Mouse (Mus musculus): ENCODE measurements around the gene Ptpn12.
A peak's percentile ranks its signal among the peaks of the same experiment; 100 is the strongest.

The Ptpn12 gene

DNA sequence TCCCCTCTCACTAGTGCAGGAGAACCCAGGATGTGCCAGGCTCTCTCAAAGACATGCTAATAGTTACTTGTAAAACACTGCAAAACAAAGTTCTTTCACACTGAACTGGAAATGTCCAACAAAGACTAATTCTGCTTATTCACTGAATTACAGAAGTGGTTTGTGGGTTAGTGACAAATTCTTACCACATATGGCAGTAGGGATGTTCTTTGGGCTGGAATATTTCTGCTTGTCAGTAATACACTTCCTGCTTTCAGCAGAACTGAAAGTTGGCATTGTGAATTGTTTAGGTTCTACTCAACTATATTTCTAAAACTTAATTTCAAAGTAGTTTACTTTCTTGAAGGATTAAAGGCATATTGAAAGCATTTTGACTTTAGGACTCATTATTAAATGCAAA, 25.5 kb downstream of the Ptpn12 start:
- DNase-seq (ENCODE audit: low spot score), result peak; percentile 46

DNA sequence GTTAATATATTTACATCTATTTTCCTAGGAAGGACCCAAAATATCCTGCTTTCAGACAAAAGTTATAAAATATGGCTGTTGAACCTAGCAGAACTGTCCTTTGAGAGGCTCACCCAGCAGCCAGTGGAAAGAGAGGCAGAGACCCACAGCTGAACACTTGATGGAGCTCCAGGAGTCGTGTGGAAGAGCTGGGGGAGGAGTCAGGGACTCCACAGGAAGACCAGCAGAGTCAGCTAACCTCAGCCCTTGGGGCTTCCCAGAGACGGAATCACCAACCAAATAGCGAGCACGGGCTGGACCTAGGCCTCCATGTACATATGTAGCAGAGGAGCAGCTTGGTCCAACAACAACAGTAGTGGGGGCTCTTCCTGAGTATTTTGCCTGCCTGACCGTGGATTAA, 38.6 kb downstream of the Ptpn12 start:
- peak; percentile 28 for DNase-seq (ENCODE audit: low spot score)

DNA sequence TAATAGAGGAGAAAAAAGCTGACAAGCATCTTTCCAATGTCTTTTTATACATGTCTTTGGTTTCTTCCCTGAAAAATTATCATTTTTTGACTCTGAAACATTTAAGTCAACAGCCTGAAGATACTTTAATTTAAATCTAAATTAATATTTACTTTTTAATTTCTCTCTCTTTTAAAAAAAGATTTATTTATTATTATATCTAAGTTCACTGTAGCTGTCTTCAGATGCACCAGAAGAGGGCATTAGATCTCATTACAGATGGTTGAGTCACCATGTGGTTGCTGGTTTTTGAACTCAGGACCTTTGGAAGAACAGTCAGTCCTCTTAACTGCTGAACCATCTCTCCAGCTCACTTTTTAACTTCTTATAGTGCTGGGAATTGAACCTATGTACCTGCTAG, 44.8 kb downstream of the Ptpn12 start:
- no peak for DNase-seq (ENCODE audit: low spot score)

GRCm38 (mm10) chr5:21002723-21003122, 53.0 kb downstream of the Ptpn12 start:
- DNase-seq (ENCODE audit: low spot score), result peak; percentile 23

DNA sequence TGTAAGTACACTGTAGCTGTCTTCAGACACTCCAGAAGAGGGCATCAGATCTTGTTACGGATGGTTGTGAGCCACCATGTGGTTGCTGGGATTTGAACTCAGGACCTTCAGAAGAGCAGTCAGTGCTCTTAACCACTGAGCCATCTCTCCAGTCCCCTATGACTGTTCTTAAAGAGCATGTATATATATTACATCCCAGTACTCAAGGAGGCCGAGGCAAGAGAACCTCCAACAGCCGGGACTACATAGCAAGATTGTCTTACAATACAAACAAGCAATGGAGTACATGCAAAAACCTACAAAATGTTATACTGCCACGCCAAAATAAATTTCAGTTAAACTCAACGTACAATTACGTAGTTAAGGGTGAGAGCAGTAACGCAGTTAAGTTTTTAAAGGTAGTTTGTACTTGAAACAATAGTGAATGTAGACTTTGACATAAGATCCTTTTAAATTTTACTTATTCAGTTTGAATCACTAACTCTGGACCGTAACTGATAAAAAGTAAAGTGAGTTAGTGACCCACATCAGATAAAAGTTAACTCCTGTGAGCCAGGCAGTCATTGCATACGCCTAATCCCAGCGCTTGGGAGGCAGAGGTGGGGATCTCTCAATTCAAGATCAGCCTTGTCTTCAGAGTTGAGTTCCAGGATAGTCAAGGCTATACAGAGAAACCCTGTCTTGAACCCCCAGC, 53.9 kb downstream of the Ptpn12 start:
- no peak for DNase-seq (ENCODE audit: low spot score)

DNA sequence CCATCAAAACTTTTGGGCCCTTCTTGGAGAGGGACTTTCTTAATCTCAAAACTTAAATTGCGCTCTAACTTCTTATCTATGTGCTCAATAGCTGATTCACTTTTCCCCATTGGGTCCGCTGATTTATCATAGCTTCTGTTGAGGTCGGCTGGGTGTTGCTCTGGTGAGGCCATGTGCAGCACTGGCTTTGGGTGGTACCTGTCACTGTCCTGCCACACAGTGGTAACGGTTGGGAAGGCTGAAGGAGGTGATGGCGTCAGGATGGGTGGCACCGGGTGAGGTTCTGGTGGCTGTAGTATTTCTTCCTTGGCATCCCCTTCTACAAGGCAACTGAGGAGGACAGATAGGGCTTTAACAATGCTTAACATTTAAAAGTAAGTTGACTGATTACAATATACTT, 57.3 kb downstream of the Ptpn12 start:
- DNase-seq (ENCODE audit: low spot score), result no peak

DNA sequence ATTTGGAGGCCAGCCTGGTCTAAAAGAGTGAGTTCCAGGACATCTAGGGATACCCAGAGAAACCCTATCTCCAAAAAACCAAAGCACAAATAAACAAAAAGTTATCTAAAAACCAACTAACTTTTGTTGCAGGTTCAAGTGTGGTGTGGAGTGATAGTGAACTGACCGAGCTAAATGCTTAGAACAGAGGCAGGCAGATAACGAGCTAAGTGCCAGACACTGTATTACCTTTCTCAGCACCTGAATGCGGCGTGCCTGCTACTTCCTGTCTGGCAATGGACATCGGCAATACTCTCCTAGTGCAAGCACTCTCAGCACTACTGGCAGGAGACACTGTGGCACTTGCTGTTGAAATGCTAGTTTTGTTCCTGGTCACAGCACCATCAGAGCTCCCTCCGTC, 58.2 kb downstream of the Ptpn12 start:
- DNase-seq (ENCODE audit: low spot score), result no peak

- DNase-seq (ENCODE audit: low spot score), result no peak
These were observed 65.5 kb downstream of the Ptpn12 start for GRCm38 (mm10) chr5:20990062-20990809.

- no peak for DNase-seq (ENCODE audit: low spot score)
These were observed 69.4 kb downstream of the Ptpn12 start for GRCm38 (mm10) chr5:20986271-20986670.

DNA sequence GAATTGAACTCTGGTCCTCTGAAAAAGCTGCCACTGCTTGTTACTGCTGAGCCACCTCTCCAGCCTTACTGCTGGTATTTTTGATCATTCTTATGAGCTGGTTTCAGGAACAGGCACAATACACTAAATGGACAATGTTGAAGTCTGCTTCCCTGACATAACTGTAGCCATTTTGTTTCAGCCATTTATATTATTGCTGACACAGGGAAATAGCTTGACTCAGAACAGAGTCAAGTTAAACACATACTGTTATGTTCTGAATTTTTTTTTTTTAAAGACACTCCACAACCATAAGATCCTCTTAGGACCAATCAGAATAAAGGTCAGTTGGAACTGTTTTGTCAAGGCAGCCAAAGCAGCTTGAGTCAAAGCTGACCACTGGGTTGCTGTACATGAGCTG, 72.2 kb downstream of the Ptpn12 start:
- no peak for DNase-seq (ENCODE audit: low spot score)

DNA sequence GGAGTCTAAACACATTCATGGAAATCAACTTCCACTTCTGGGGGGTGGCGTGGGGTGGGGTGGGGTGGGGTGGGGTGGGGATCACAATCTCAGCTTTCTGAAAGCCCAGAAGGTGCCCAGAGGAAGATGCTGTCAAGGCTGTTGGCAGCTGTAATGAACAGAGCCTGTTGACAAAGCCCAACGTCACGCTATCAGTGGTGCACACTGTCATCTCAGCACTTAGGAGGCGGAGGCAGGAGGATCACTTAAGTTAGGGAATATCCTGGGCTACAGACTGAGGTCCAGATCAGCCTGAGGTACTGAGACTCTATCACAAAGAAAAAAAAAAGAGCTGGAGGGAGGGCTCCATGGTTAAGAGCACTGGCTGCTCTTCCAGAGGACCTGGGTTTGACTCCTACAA, 81.0 kb downstream of the Ptpn12 start:
- DNase-seq (ENCODE audit: low spot score), result no peak

- no peak for DNase-seq (ENCODE audit: low spot score)
These were observed 81.7 kb downstream of the Ptpn12 start for GRCm38 (mm10) chr5:20973999-20974398.

DNA sequence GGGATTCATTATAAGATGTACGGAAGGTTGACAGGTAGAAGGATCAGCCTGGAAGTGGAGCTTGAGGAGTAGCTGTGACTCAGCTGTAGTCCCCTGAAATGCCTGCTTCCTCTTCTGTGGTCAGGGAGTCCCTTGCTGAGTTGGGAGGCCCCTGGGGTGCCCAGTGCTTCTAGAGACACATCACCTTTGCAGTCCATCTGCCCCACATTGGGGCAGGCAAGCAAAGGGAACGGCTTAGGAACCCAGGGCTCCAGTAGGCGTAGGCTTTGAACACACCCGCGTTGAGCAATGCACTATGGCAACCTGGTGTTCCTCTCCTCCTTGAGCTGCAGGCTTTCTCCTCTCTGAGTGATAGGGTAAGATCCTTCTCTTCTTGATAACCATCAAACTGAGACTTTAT, 82.6 kb downstream of the Ptpn12 start:
- DNase-seq (ENCODE audit: low spot score), result no peak

GRCm38 (mm10) chr5:20968963-20969362, 86.7 kb downstream of the Ptpn12 start:
- DNase-seq (ENCODE audit: low spot score), result peak; percentile 52

GRCm38 (mm10) chr5:20968493-20968892, 87.2 kb downstream of the Ptpn12 start:
- no peak for DNase-seq (ENCODE audit: low spot score)

GRCm38 (mm10) chr5:20967942-20968341, 87.8 kb downstream of the Ptpn12 start:
- peak; percentile 21 for DNase-seq (ENCODE audit: low spot score)

- no peak for DNase-seq (ENCODE audit: low spot score)
These were observed 91.3 kb downstream of the Ptpn12 start for GRCm38 (mm10) chr5:20964446-20964845.

DNA sequence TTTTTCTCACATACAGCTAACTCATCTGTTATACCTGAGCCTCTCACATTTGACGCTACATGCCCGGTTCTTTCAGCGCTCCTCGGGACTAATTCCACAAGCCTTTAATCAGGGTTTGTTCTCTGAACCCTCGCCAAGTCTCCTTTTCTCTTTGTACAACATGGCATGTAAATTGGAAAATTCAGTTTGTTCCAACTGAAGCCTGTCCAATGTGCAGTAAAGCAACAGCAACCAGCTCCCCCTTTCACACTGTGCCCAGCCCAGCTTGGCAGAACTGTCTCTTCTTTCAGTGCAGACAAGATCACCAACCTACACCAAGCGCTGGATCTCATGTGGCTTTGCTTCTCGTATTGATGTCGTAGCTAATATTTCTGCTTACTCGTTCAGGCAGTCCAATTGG, 92.4 kb downstream of the Ptpn12 start:
- DNase-seq (ENCODE audit: low spot score), result no peak

GRCm38 (mm10) chr5:20960927-20961326, 94.8 kb downstream of the Ptpn12 start:
- DNase-seq (ENCODE audit: low spot score), result no peak

DNA sequence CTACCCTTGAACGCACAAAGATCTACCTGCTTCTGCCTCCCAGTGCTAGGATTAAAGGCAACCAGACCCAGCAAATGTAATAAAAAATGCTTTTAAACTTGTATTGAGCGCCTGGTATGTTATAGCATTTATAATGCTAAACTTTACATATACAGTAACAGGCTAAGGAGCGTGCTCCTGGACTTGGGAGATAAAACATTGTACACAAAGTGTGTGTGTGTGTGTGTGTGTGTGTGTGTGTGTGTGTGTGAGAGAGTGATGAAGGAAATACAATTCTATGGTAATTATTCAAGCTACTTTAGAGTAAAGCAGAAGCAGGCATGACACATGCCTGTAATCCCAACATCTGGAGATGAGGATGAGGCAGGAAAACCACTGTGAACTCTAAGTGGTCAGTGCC, 99.4 kb downstream of the Ptpn12 start, which contains the start of gene Rsbn1l:
TSS of gene Rsbn1l (minus strand) at position 101 of the 400 bp plus-strand sequence.
- DNase-seq (ENCODE audit: low spot score), result no peak

- peak; percentile 44 for DNase-seq (ENCODE audit: low spot score)
These were observed 100.4 kb downstream of the Ptpn12 start for GRCm38 (mm10) chr5:20955114-20955835.

DNA sequence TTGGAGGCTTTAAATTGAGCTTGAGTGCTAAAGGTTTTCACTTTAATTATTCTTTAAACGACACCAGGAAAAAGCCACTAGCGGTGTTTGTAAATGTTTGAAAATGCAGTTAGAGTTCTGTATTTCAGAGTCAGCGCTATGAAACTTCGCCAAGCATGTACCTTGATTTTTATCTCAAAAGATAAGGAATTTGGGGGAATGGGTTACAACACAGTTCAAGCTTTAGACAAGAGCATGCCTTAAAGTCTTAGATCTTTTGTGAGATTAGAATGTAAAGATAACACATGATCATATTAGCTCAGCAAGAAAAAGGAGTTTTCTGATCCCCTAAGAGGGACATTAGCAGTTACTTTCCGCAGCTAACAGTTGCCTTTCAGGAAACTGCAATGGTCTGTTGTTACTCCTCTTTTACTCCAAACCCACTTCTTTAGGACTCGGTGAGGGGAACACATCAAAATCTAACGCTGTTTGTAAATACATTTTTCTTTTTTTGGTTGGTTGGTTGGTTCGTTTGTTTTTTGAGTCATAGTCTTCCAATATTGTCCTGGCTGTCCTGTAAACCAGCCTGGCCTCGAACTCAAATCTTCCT, 103.3 kb downstream of the Ptpn12 start:
- no peak for DNase-seq (ENCODE audit: low spot score)
